Mouse (Mus musculus): ENCODE data around the gene Nicn1. TPM values are rescaled to one million over a fixed set of nuclear protein-coding genes. Genes with fewer than 3 reads are reported as not detected.
A peak's percentile ranks its signal among the peaks of the same experiment; 100 is the strongest.
"Not testable (repeated sequence)": the region's sequence is repeated elsewhere in the genome, so short reads cannot be mapped to it uniquely, and the experiment has no call there.

Nicn1 gene
- polyA plus RNA-seq, 1 experiment from 2014 or later: 35.8 TPM

GRCm38 (mm10) chr9:108266261-108266935 is 23.8 kb upstream of the Nicn1 start:
- Histone ChIP-seq H3K4me3 (no peak overlapping the region), H3K9me3 (replicated peaks) (no peaks in the 10 kb centered on the region), H3K36me3 (no peaks in the 10 kb centered on the region), H3K27ac (no peak overlapping the region; the same call in 1 of the 2 replicates), H3K4me1 (peaks cover 40% of the 10 kb centered on the region), H3K27me3 (ENCODE audit: low read depth, poor library complexity, severe bottlenecking) (no peaks in the 10 kb centered on the region)
- 67% methylated on average over 10 of the region's 10 CpGs for WGBS
- no peak for DNase-seq (ENCODE audit: low spot score)

- H3K27ac ChIP-seq: no peak overlapping the region
- no peaks in the 10 kb centered on the region for H3K9me3 ChIP-seq (replicated peaks)
- peaks cover 36% of the 10 kb centered on the region for H3K4me1 ChIP-seq
- no peaks in the 10 kb centered on the region for H3K36me3 ChIP-seq
- DNase-seq (ENCODE audit: low spot score): no peak
- WGBS: 94% methylated on average over 7 of the region's 7 CpGs
- H3K4me3 ChIP-seq: no peak overlapping the region
- H3K27me3 ChIP-seq (ENCODE audit: low read depth, poor library complexity, severe bottlenecking): no peaks in the 10 kb centered on the region
Observed at GRCm38 (mm10) chr9:108267691-108268090, 22.5 kb upstream of the Nicn1 start.

- not testable (repeated sequence) for DNase-seq (ENCODE audit: low spot score); H3K4me3 ChIP-seq; H3K9me3 ChIP-seq (replicated peaks); H3K27ac ChIP-seq; H3K36me3 ChIP-seq; H3K27me3 ChIP-seq (ENCODE audit: low read depth, poor library complexity, severe bottlenecking)
- 86% methylated on average over 7 of the region's 7 CpGs for WGBS
- H3K4me1 ChIP-seq: peaks cover 32% of the 10 kb centered on the region
Observed at GRCm38 (mm10) chr9:108268701-108269100, 21.5 kb upstream of the Nicn1 start.

GRCm38 (mm10) chr9:108271941-108272340 is 18.3 kb upstream of the Nicn1 start:
- H3K27ac ChIP-seq: no peak overlapping the region
- H3K27me3 ChIP-seq (ENCODE audit: low read depth, poor library complexity, severe bottlenecking): no peaks in the 10 kb centered on the region
- DNase-seq (ENCODE audit: low spot score): peak; percentile 37
- 30% methylated on average over 2 of the region's 2 CpGs for WGBS
- no peaks in the 10 kb centered on the region for H3K36me3 ChIP-seq
- peaks cover 18% of the 10 kb centered on the region; the same call in 1 of the 2 replicates for H3K4me1 ChIP-seq
- H3K9me3 ChIP-seq (replicated peaks): no peaks in the 10 kb centered on the region
- no peak overlapping the region for H3K4me3 ChIP-seq

- no peaks in the 10 kb centered on the region for H3K27me3 ChIP-seq (ENCODE audit: low read depth, poor library complexity, severe bottlenecking)
- WGBS: 64% methylated on average over 5 of the region's 5 CpGs
- no peak overlapping the region for H3K4me3 ChIP-seq
- peak overlapping the region; percentile 3; the same call in 1 of the 2 replicates for H3K27ac ChIP-seq
- no peak for DNase-seq (ENCODE audit: low spot score)
- H3K36me3 ChIP-seq: no peaks in the 10 kb centered on the region
- peaks cover 18% of the 10 kb centered on the region; the same call in 1 of the 2 replicates for H3K4me1 ChIP-seq
- H3K9me3 ChIP-seq (replicated peaks): no peaks in the 10 kb centered on the region
Observed at GRCm38 (mm10) chr9:108272691-108273090, 17.5 kb upstream of the Nicn1 start.

- Histone ChIP-seq H3K27ac (no peak overlapping the region), H3K9me3 (replicated peaks) (no peaks in the 10 kb centered on the region), H3K4me3 (no peak overlapping the region), H3K36me3 (no peaks in the 10 kb centered on the region), H3K4me1 (peaks cover 18% of the 10 kb centered on the region; the same call in 1 of the 2 replicates), H3K27me3 (ENCODE audit: low read depth, poor library complexity, severe bottlenecking) (no peaks in the 10 kb centered on the region)
- 82% methylated on average over 4 of the region's 4 CpGs for WGBS
- DNase-seq (ENCODE audit: low spot score): no peak
Observed at GRCm38 (mm10) chr9:108273485-108273884, 16.7 kb upstream of the Nicn1 start.

GRCm38 (mm10) chr9:108274476-108275330 is 15.5 kb upstream of the Nicn1 start:
- H3K27ac ChIP-seq: no peak overlapping the region
- DNase-seq (ENCODE audit: low spot score): no peak
- 78% methylated on average over 5 of the region's 5 CpGs for WGBS
- H3K4me3 ChIP-seq: no peak overlapping the region
- peaks cover 18% of the 10 kb centered on the region; the same call in 1 of the 2 replicates for H3K4me1 ChIP-seq
- H3K27me3 ChIP-seq (ENCODE audit: low read depth, poor library complexity, severe bottlenecking): no peaks in the 10 kb centered on the region
- no peaks in the 10 kb centered on the region for H3K9me3 ChIP-seq (replicated peaks)
- no peaks in the 10 kb centered on the region for H3K36me3 ChIP-seq

GRCm38 (mm10) chr9:108275331-108275659 is 14.9 kb upstream of the Nicn1 start:
- Histone ChIP-seq H3K9me3 (replicated peaks) (no peaks in the 10 kb centered on the region), H3K4me1 (peaks cover 22% of the 10 kb centered on the region), H3K4me3 (no peak overlapping the region), H3K27me3 (ENCODE audit: low read depth, poor library complexity, severe bottlenecking) (no peaks in the 10 kb centered on the region), H3K27ac (no peak overlapping the region), H3K36me3 (no peaks in the 10 kb centered on the region)
- no peak for DNase-seq (ENCODE audit: low spot score)
- 69% methylated on average over 6 of the region's 6 CpGs for WGBS

- peaks cover 11% of the 10 kb centered on the region for H3K4me1 ChIP-seq
- no peak for DNase-seq (ENCODE audit: low spot score)
- no peak overlapping the region for H3K4me3 ChIP-seq
- no peaks in the 10 kb centered on the region for H3K27me3 ChIP-seq (ENCODE audit: low read depth, poor library complexity, severe bottlenecking)
- H3K36me3 ChIP-seq: no peaks in the 10 kb centered on the region
- no peak overlapping the region for H3K27ac ChIP-seq
- no peaks in the 10 kb centered on the region for H3K9me3 ChIP-seq (replicated peaks)
- 72% methylated on average over 10 of the region's 10 CpGs for WGBS
Observed at GRCm38 (mm10) chr9:108278697-108279450, 11.4 kb upstream of the Nicn1 start.

GRCm38 (mm10) chr9:108280071-108280828 is 10.0 kb upstream of the Nicn1 start:
- 53% methylated on average over 8 of the region's 8 CpGs for whole genome bisulfite sequencing
- Histone ChIP-seq H3K36me3 (no peaks in the 10 kb centered on the region), H3K4me3 (no peak overlapping the region), H3K27me3 (ENCODE audit: low read depth, poor library complexity, severe bottlenecking) (no peaks in the 10 kb centered on the region), H3K9me3 (replicated peaks) (no peaks in the 10 kb centered on the region), H3K27ac (no peak overlapping the region), H3K4me1 (peaks cover 4% of the 10 kb centered on the region; the same call in 1 of the 2 replicates)
- DNase-seq (ENCODE audit: low spot score): no peak

- H3K9me3 ChIP-seq (replicated peaks): no peaks in the 10 kb centered on the region
- peak; percentile 66 for DNase-seq (ENCODE audit: low spot score)
- no peaks in the 10 kb centered on the region for H3K36me3 ChIP-seq
- no peak overlapping the region for H3K27ac ChIP-seq
- H3K4me3 ChIP-seq: no peak overlapping the region
- no peaks in the 10 kb centered on the region for H3K27me3 ChIP-seq (ENCODE audit: low read depth, poor library complexity, severe bottlenecking)
- H3K4me1 ChIP-seq: peaks cover 4% of the 10 kb centered on the region; the same call in 1 of the 2 replicates
- WGBS: 15% methylated on average over 6 of the region's 6 CpGs
Observed at GRCm38 (mm10) chr9:108284410-108284809, 5.8 kb upstream of the Nicn1 start.

- H3K4me3 ChIP-seq; H3K9me3 ChIP-seq (replicated peaks); DNase-seq (ENCODE audit: low spot score); H3K27me3 ChIP-seq (ENCODE audit: low read depth, poor library complexity, severe bottlenecking); H3K36me3 ChIP-seq; H3K27ac ChIP-seq: not testable (repeated sequence)
- WGBS: 82% methylated on average over 6 of the region's 6 CpGs
- H3K4me1 ChIP-seq: peaks cover 14% of the 10 kb centered on the region
Observed at GRCm38 (mm10) chr9:108287526-108288238, 2.5 kb upstream of the Nicn1 start.

Data from limb, embryonic 10.5 days (tissue).